Mouse (Mus musculus) hindbrain, postnatal 0 days (tissue): Measurements from ENCODE around the gene Hs3st4. TPM values are rescaled to one million over a fixed set of nuclear protein-coding genes. Genes with fewer than 3 reads are reported as not detected.

ENCODE experiments used
- ATAC-seq: fragments of 200-750 bp; cut with Nextera tagmentation; 2 replicates; pipeline ENCODE4 v1.8.0; 2017; ENCODE audit warnings: mild to moderate bottlenecking, moderate TSS enrichment, moderate library complexity
- DNase-seq: peaks from one replicate; pipeline ENCODE4 v3.0.0-alpha.2; 2015; ENCODE audit warnings: low spot score
- H3K27ac ChIP-seq: fragments of 300-500 bp; sonication (generic); 2 replicates; pipeline ENCODE4 v1.5.1; 2014; ENCODE audit warnings: mild to moderate bottlenecking
- H3K27me3 ChIP-seq: fragments of 300-500 bp; sonication (generic); 2 replicates; pipeline ENCODE4 v1.6.1; 2014; ENCODE audit warnings: low read length, mixed read lengths; ENCODE audit not compliant: insufficient read depth
- H3K36me3 ChIP-seq: fragments of 300-500 bp; sonication (generic); 2 replicates; pipeline ENCODE4 v1.6.1; 2014; ENCODE audit warnings: low read length, mixed read lengths; ENCODE audit not compliant: insufficient read depth
- H3K4me1 ChIP-seq: fragments of 300-500 bp; sonication (generic); 2 replicates; pipeline ENCODE4 v1.6.1; 2014; ENCODE audit warnings: antibody characterized with exemption, low read length, mixed read lengths; ENCODE audit not compliant: insufficient read depth
- H3K4me2 ChIP-seq: fragments of 300-500 bp; sonication (generic); 2 replicates; pipeline ENCODE4 v1.6.1; 2014; ENCODE audit warnings: low read depth, mild to moderate bottlenecking, low read length, moderate library complexity, mixed read lengths
- H3K4me3 ChIP-seq: fragments of 300-500 bp; sonication (generic); 2 replicates; pipeline ENCODE4 v1.5.1; 2014; ENCODE audit warnings: low read length
- H3K9ac ChIP-seq: fragments of 300-500 bp; sonication (generic); replicated peaks from 2 replicates; pipeline ENCODE4 v1.6.1; 2014; ENCODE audit warnings: mild to moderate bottlenecking, low read length, moderate library complexity, mixed read lengths
- H3K9me3 ChIP-seq: fragments of 300-500 bp; sonication (generic); 2 replicates; pipeline ENCODE4 v1.6.1; 2016; ENCODE audit warnings: low read length, mixed read lengths
- CTCF ChIP-seq: IDR thresholded peaks from 2 replicates; pipeline ENCODE4 v1.5.1; 2016; ENCODE audit warnings: antibody characterized with exemption, control low read depth, low read depth
- WGBS: fragments of 180-500 bp; shearing (Covaris S2); extraction: QIAGEN DNeasy Blood & Tissue Kit; methylation state at CpG from one replicate; pipeline ENCODE4 v1.1.7; 2014; 5-methylcytosine and 5-hydroxymethylcytosine counted together
- polyA plus RNA-seq: library from polyadenylated mRNA; unstranded; fragments of >200 nt; fragmentation: Nextera tagmentation; extraction: Ambion mirVana; gene quantifications from 2 replicates; pipeline ENCODE4 v1.2.1, GENCODE M21; 2015
- total RNA-seq: library from RNA; depleted of rRNA; stranded (reverse); fragments of >200 nt; gene quantifications from 2 replicates; pipeline ENCODE4 v1.2.3, GENCODE M21; 2014

Gene Hs3st4
- total and polyA plus RNA-seq, 2 experiments from 2014 or later, result 16.0 to 20.7 TPM

DNA sequence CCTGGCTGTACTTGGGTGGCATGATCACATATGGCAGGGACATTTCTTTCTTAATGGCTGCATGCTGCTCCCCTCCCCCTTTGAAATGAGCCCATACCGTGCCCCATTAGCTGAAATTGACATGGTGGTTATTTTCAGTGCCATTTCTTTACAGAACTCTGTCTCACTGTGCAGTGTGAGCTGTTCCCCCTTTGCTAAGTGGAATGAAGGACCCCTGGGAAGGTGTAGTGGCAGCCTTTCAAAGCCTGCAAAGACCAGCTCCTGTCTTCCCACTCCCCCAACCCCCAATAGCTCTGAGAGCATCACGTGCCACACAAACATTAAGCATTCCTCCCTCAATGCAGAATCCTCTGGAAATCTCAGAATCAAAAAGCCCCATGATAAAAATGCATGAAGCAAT, 50.7 kb downstream of the Hs3st4 start:
- ATAC-seq, result no peak
- Histone ChIP-seq H3K9ac (no peak overlapping the region), H3K36me3 (no peaks in the 10 kb centered on the region), H3K4me3 (no peak overlapping the region), H3K4me2 (no peak overlapping the region), H3K9me3 (no peaks in the 10 kb centered on the region), H3K27ac (no peak overlapping the region), H3K27me3 (no peaks in the 10 kb centered on the region), H3K4me1 (0 out of 2 replicates have a peak, but pooled peaks cover 9% of the 10 kb centered on the region)
- WGBS, result 17% methylated on average over 2 of the region's 2 CpGs
- TF ChIP-seq CTCF, result no peak
- DNase-seq, result no peak

DNA sequence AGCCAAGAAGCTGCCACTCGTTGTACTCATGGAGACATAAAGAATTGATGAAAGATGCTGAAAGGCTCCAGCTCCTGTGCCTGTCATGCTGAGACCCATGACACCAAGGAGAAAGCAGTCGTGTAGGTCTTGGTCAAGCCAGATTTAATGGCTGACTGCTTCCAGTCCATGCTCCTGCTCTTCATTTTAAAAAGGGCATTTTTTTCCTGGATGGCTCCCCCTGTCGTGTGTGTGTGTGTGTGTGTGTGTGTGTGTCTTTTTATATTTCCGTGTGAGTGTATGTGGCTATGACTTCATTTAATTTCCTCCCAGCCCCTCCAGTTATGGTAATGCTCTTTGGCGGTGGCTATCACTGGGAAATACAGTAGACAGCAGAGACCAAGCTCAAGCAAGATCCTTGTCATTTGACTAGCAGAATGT, 54.6 kb downstream of the Hs3st4 start:
- H3K36me3 ChIP-seq, result no peaks in the 10 kb centered on the region
- no peaks in the 10 kb centered on the region for H3K27me3 ChIP-seq
- no peak for TF ChIP-seq CTCF
- no peaks in the 10 kb centered on the region for H3K9me3 ChIP-seq
- no peak overlapping the region for H3K4me2 ChIP-seq
- H3K9ac ChIP-seq, result no peak overlapping the region
- DNase-seq, result peak; percentile 70
- 0 out of 2 replicates have a peak overlapping the region, but pooled peaks have one; percentile 20 for H3K27ac ChIP-seq
- peak; percentile 92 for ATAC-seq
- H3K4me3 ChIP-seq, result no peak overlapping the region
- WGBS, result 18% methylated on average over 5 of the region's 5 CpGs
- 0 out of 2 replicates have a peak, but pooled peaks cover 9% of the 10 kb centered on the region for H3K4me1 ChIP-seq

DNA sequence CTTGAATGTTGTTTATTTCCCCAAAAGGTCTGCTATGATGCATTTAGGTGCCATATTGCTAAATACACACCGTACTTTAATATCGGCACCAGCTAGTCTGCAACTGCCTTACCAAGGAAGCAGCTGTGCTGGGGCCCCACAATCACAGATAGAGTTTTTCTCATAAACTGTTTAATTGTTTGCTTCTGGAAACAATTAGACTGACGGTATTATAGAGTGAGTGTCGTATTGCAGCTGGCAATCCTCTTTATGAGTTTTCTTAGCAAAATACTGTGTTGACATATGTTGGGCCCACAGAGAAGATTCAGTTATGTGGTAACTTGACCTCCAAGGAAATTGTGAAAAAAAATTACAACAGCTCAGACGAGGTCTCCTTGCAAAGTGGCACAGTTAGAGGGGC, 56.5 kb downstream of the Hs3st4 start:
- 78% methylated on average over 5 of the region's 5 CpGs for WGBS
- Histone ChIP-seq H3K27ac (no peak overlapping the region), H3K4me1 (0 out of 2 replicates have a peak, but pooled peaks cover 9% of the 10 kb centered on the region), H3K4me2 (no peak overlapping the region), H3K4me3 (no peak overlapping the region), H3K36me3 (no peaks in the 10 kb centered on the region), H3K9ac (no peak overlapping the region), H3K27me3 (no peaks in the 10 kb centered on the region), H3K9me3 (no peaks in the 10 kb centered on the region)
- no peak for TF ChIP-seq CTCF
- ATAC-seq (no peak), DNase-seq (no peak)

DNA sequence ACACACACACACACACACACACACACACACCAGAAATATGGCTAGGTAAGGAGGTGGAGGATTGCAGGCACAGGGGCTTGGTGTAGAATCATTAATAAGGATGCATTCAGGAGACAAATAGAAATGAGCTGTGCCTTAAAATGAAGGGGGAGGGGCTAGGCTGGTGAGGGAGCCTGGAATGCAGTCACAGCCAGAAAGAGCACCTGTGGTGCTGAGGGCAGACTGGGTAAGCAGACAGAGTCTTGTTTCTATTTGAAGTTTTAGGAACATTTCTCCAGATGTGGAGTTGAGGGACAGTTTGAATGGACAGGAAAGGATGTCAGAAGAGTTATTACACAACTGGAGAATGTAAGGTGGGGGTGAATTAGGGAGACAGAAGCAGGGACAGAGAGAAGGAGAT, 64.7 kb downstream of the Hs3st4 start:
- no peaks in the 10 kb centered on the region for H3K27me3 ChIP-seq
- DNase-seq, result no peak
- H3K27ac ChIP-seq, result no peak overlapping the region
- ATAC-seq, result no peak
- no peak overlapping the region for H3K9ac ChIP-seq
- no peaks in the 10 kb centered on the region; the same call in 1 of the 2 replicates for H3K9me3 ChIP-seq
- H3K4me3 ChIP-seq, result no peak overlapping the region
- H3K4me2 ChIP-seq, result no peak overlapping the region
- no peak for TF ChIP-seq CTCF
- no peaks in the 10 kb centered on the region for H3K36me3 ChIP-seq
- H3K4me1 ChIP-seq, result no peaks in the 10 kb centered on the region

DNA sequence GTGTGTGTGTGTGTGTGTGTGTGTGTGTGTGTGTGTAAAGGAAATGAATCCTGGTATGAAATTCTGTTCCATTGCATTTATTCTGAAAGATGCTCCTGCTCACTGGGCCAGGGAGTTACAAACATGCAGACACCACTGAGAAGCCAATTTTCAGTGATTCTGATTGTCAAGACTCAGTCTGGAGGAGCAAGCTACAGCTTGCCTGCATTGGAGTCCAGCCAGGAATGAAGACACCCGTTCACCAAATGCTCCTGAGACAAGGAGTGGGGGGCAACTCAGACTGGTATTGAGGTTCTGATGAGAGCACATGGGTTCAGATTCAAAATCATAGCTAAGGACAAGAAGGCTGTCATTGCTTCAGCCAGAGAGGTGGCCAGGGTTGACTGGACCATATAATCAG, 66.3 kb downstream of the Hs3st4 start:
- no peak overlapping the region for H3K9ac ChIP-seq
- DNase-seq (peak; percentile 18), ATAC-seq (no peak)
- H3K4me2 ChIP-seq, result no peak overlapping the region
- no peaks in the 10 kb centered on the region for H3K36me3 ChIP-seq
- H3K9me3 ChIP-seq, result no peaks in the 10 kb centered on the region; the same call in 1 of the 2 replicates
- no peaks in the 10 kb centered on the region for H3K4me1 ChIP-seq
- H3K4me3 ChIP-seq, result no peak overlapping the region
- no peak for TF ChIP-seq CTCF
- no peaks in the 10 kb centered on the region for H3K27me3 ChIP-seq
- no peak overlapping the region for H3K27ac ChIP-seq
- WGBS, result 28% methylated on average over 1 of the region's 1 CpGs

DNA sequence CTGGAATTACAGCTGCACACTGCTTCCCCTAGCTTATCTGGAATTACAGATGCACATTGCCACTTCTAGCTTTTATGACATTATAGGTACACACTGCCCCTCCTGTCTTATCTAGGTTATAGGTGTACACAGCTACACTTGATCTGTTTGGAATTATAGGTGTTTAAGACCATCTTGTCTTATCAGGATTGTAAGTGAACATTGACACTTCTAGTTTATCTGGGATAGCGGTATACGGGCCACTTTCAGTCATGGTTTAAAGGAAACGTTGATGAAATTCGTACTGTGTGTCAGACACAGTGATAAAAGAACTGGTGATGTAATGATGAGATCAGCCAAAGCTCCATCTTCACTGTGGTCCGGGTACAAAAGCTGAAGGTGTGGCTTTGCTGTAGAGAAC, 67.8 kb downstream of the Hs3st4 start:
- Histone ChIP-seq H3K9ac (no peak overlapping the region), H3K36me3 (no peaks in the 10 kb centered on the region), H3K27ac (no peak overlapping the region), H3K4me1 (no peaks in the 10 kb centered on the region), H3K4me3 (no peak overlapping the region), H3K4me2 (no peak overlapping the region), H3K27me3 (no peaks in the 10 kb centered on the region), H3K9me3 (no peaks in the 10 kb centered on the region; the same call in 1 of the 2 replicates)
- DNase-seq (no peak), ATAC-seq (no peak)
- no peak for TF ChIP-seq CTCF
- 90% methylated on average over 5 of the region's 5 CpGs for WGBS

DNA sequence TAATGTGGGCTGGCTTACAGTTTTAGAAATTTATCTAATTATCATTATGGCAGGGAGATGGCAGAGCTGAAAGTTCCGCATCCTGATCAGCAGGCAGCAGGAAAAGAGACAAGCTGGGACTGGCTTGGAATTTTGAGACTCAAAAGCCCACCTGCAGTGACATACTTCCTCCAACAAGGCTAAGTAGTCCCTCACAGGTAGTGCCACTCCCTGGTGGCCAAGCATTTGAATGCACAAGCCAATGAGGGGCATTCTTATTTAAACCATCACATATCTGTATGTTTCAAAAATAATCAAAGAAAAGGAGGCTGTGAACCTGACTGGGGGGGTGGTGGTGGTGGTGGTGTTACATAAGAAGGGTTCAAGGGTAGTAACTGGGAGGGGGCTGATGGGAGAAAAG, 101.1 kb downstream of the Hs3st4 start:
- H3K4me3 ChIP-seq, result no peak overlapping the region
- no peaks in the 10 kb centered on the region for H3K36me3 ChIP-seq
- ATAC-seq (no peak), DNase-seq (no peak)
- no peaks in the 10 kb centered on the region for H3K4me1 ChIP-seq
- no peaks in the 10 kb centered on the region for H3K27me3 ChIP-seq
- H3K9ac ChIP-seq, result no peak overlapping the region
- 84% methylated on average over 1 of the region's 1 CpGs for WGBS
- H3K9me3 ChIP-seq, result peaks cover 2% of the 10 kb centered on the region; the same call in 1 of the 2 replicates
- TF ChIP-seq CTCF, result no peak
- H3K4me2 ChIP-seq, result no peak overlapping the region
- H3K27ac ChIP-seq, result no peak overlapping the region
